Mouse (Mus musculus): ENCODE results near the gene Pdgfa. TPM values are rescaled to one million over a fixed set of nuclear protein-coding genes. Genes with fewer than 3 reads are reported as not detected.

Gene Pdgfa
- total RNA-seq, 4 experiments from 2014 or later = 18.3 to 23.9 (median 20.6) TPM

Other genes with a start within 250 kb of the Pdgfa start
- gene Fam20c, start 242.9 kb downstream of the Pdgfa start, total RNA-seq (2022) = 10 to 100 TPM; 11.6 to 16.9 (median 14.3) TPM
- not detected for gene Gm5294, start 177.3 kb downstream of the Pdgfa start, total RNA-seq (2022)
- 1 to 10 TPM; 2.1 to 2.7 (median 2.3) TPM for gene Prkar1b, start 152.6 kb upstream of the Pdgfa start, total RNA-seq (2022)
- gene Dnaaf5, start 152.9 kb upstream of the Pdgfa start, total RNA-seq (2022) = 10 to 100 TPM; 16.1 to 20.0 (median 18.2) TPM
- gene Sun1, start 203.3 kb upstream of the Pdgfa start, total RNA-seq (2022) = 10 to 100 TPM; 48.0 to 58.0 (median 50.7) TPM